Mouse (Mus musculus): ENCODE results near the gene Sat1. TPM values are rescaled to one million over a fixed set of nuclear protein-coding genes. Genes with fewer than 3 reads are reported as not detected.
"Not testable (repeated sequence)": the region's sequence is repeated elsewhere in the genome, so short reads cannot be mapped to it uniquely, and the experiment has no call there.

Sat1 gene
- total RNA-seq (2014; fragmentation: Nextera tagmentation) (31.4 and 37.1 TPM in 2 replicates), total RNA-seq (2017) (76.2 and 82.5 TPM in 2 replicates)

- ATAC-seq (replicated peaks; ENCODE audit: low FRiP score, low TSS enrichment, poor library complexity, severe bottlenecking) = peak; percentile 99
Observed at GRCm38 (mm10) chrX:155216271-155216670, at the start of gene Sat1. TSS of gene Sat1 (minus strand) at chrX:155216449.

- ATAC-seq (replicated peaks; ENCODE audit: low FRiP score, low TSS enrichment, poor library complexity, severe bottlenecking) = no peak
Observed at GRCm38 (mm10) chrX:155262915-155263252, 46.6 kb upstream of the Sat1 start.

GRCm38 (mm10) chrX:155262235-155262914 lies 46.1 kb upstream of the Sat1 start, which contains the start of gene Acot9:
TSS of gene Acot9 (plus strand) at chrX:155262443.
- ATAC-seq (replicated peaks; ENCODE audit: low FRiP score, low TSS enrichment, poor library complexity, severe bottlenecking) = peak; percentile 99

GRCm38 (mm10) chrX:155256856-155257255 lies 40.6 kb upstream of the Sat1 start:
- no peak for ATAC-seq (replicated peaks; ENCODE audit: low FRiP score, low TSS enrichment, poor library complexity, severe bottlenecking)

- ATAC-seq (replicated peaks; ENCODE audit: low FRiP score, low TSS enrichment, poor library complexity, severe bottlenecking) = no peak
Observed at GRCm38 (mm10) chrX:155218277-155218676, 2.0 kb upstream of the Sat1 start.

- ATAC-seq (replicated peaks; ENCODE audit: low FRiP score, low TSS enrichment, poor library complexity, severe bottlenecking) = peak; percentile 49
Observed at GRCm38 (mm10) chrX:155215501-155216248, 574 bp downstream of the Sat1 start.

GRCm38 (mm10) chrX:155214291-155215136 lies 1.7 kb downstream of the Sat1 start:
- ATAC-seq (replicated peaks; ENCODE audit: low FRiP score, low TSS enrichment, poor library complexity, severe bottlenecking) = no peak

- no peak for ATAC-seq (replicated peaks; ENCODE audit: low FRiP score, low TSS enrichment, poor library complexity, severe bottlenecking)
Observed at GRCm38 (mm10) chrX:155208671-155209070, 7.6 kb downstream of the Sat1 start.

- not testable (repeated sequence) for ATAC-seq (replicated peaks; ENCODE audit: low FRiP score, low TSS enrichment, poor library complexity, severe bottlenecking)
Observed at GRCm38 (mm10) chrX:155205436-155205835, 10.8 kb downstream of the Sat1 start.

- ATAC-seq (replicated peaks; ENCODE audit: low FRiP score, low TSS enrichment, poor library complexity, severe bottlenecking) = no peak
Observed at GRCm38 (mm10) chrX:155202406-155203305, 13.6 kb downstream of the Sat1 start.

- ATAC-seq (replicated peaks; ENCODE audit: low FRiP score, low TSS enrichment, poor library complexity, severe bottlenecking) = no peak
Observed at GRCm38 (mm10) chrX:155201799-155202198, 14.4 kb downstream of the Sat1 start.

GRCm38 (mm10) chrX:155194979-155195378 lies 21.3 kb downstream of the Sat1 start:
- no peak for ATAC-seq (replicated peaks; ENCODE audit: low FRiP score, low TSS enrichment, poor library complexity, severe bottlenecking)

- ATAC-seq (replicated peaks; ENCODE audit: low FRiP score, low TSS enrichment, poor library complexity, severe bottlenecking) = no peak
Observed at GRCm38 (mm10) chrX:155193732-155194443, 22.4 kb downstream of the Sat1 start.

- no peak for ATAC-seq (replicated peaks; ENCODE audit: low FRiP score, low TSS enrichment, poor library complexity, severe bottlenecking)
Observed at GRCm38 (mm10) chrX:155191941-155192340, 24.3 kb downstream of the Sat1 start.

GRCm38 (mm10) chrX:155177640-155178039 lies 38.6 kb downstream of the Sat1 start:
- no peak for ATAC-seq (replicated peaks; ENCODE audit: low FRiP score, low TSS enrichment, poor library complexity, severe bottlenecking)

GRCm38 (mm10) chrX:155177230-155177629 lies 39.0 kb downstream of the Sat1 start:
- ATAC-seq (replicated peaks; ENCODE audit: low FRiP score, low TSS enrichment, poor library complexity, severe bottlenecking) = no peak

- ATAC-seq (replicated peaks; ENCODE audit: low FRiP score, low TSS enrichment, poor library complexity, severe bottlenecking) = no peak
Observed at GRCm38 (mm10) chrX:155175568-155175967, 40.7 kb downstream of the Sat1 start.

GRCm38 (mm10) chrX:155172310-155172709 lies 43.9 kb downstream of the Sat1 start:
- ATAC-seq (replicated peaks; ENCODE audit: low FRiP score, low TSS enrichment, poor library complexity, severe bottlenecking) = no peak
